Mouse (Mus musculus) neural tube, embryonic 13.5 days (tissue): Measurements from ENCODE around the gene Tmem100. TPM values are rescaled to one million over a fixed set of nuclear protein-coding genes. Genes with fewer than 3 reads are reported as not detected.

Experiments used
- ATAC-seq: fragments of 200-750 bp; cut with Nextera tagmentation; 2 replicates; pipeline ENCODE4 v1.8.0; 2017; ENCODE audit warnings: low read depth, mild to moderate bottlenecking, moderate TSS enrichment, moderate library complexity
- H3K27ac ChIP-seq: fragments of 300-500 bp; sonication (generic); replicated peaks from 2 replicates; pipeline ENCODE4 v1.5.1; 2015; ENCODE audit warnings: moderate library complexity, mild to moderate bottlenecking, inconsistent platforms
- H3K27me3 ChIP-seq: fragments of 300-500 bp; sonication (generic); 2 replicates; pipeline ENCODE4 v1.6.1; 2015; ENCODE audit warnings: mild to moderate bottlenecking, inconsistent platforms
- H3K36me3 ChIP-seq: fragments of 300-500 bp; sonication (generic); 2 replicates; pipeline ENCODE4 v1.6.1; 2015; ENCODE audit warnings: mild to moderate bottlenecking, inconsistent platforms
- H3K4me1 ChIP-seq: fragments of 300-500 bp; sonication (generic); replicated peaks from 2 replicates; pipeline ENCODE4 v1.6.1; 2015; ENCODE audit warnings: inconsistent platforms
- H3K4me2 ChIP-seq: fragments of 300-500 bp; sonication (generic); 2 replicates; pipeline ENCODE4 v1.6.1; 2015; ENCODE audit warnings: inconsistent platforms, mild to moderate bottlenecking, moderate library complexity
- H3K4me3 ChIP-seq: fragments of 300-500 bp; sonication (generic); 2 replicates; pipeline ENCODE4 v1.5.1; 2015; ENCODE audit warnings: mild to moderate bottlenecking, inconsistent platforms
- H3K9ac ChIP-seq: fragments of 300-500 bp; sonication (generic); 2 replicates; pipeline ENCODE4 v1.6.1; 2015; ENCODE audit warnings: moderate library complexity, mild to moderate bottlenecking, inconsistent platforms
- H3K9me3 ChIP-seq: fragments of 300-500 bp; sonication (generic); 2 replicates; pipeline ENCODE4 v1.6.1; 2016; ENCODE audit warnings: inconsistent platforms
- WGBS: fragments of 180-500 bp; shearing (Covaris S2); methylation state at CpG from one replicate; pipeline ENCODE4 v1.1.7; 2015; 5-methylcytosine and 5-hydroxymethylcytosine counted together
- polyA plus RNA-seq: library from polyadenylated mRNA; unstranded; fragments of >200 nt; fragmentation: Nextera tagmentation; extraction: Ambion mirVana; gene quantifications from 2 replicates; pipeline ENCODE4 v1.2.1, GENCODE M21; 2015

Gene Tmem100
- polyA plus RNA-seq, 1 experiment from 2014 or later = 18.2 TPM

DNA sequence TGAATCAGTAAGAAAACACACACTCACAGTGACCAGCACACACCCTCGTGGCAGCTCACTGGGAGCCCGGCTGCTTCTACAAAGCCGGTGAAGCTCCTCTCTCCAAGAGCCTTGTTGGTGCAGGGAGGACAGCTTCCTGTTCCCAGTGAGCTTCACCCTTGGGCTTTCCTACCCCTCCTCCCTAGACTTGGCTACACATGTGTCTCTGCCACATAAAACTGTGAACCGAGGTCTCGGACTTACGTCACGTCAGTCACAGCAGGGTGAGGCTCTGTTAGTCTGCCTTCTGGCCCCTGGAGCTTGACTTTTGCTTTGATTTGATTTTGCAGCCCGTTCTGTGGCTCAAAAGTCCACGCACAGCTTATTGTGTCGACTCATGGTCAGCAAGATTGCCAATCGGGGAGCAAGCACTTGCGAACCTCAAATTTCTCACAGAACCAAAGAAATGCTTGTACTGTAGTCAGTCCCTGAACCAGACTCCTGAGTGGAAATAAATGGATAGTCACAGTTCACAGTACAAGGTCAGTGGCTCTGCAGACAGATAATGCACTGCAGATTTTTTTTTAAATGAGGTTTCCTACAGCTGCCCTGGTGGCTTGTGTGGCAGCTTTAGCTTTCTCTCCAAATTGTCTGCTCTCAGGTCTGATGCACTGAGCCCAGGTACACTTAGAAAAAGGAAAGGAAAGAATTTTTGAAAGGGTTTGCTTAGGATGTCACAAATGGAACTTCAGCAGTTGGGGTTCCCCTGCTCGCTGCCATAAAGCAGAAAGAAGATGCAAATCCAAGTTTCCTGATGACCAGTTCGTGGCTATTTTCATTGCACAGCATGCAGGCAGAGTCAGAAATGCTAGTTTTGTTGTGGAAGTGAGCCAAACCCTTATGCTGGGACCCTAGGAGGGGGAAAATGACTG, 4.0 kb upstream of the Tmem100 start:
- H3K4me3 ChIP-seq = no peak overlapping the region
- H3K36me3 ChIP-seq = no peaks in the 10 kb centered on the region
- ATAC-seq = no peak
- H3K4me1 ChIP-seq = peaks cover 22% of the 10 kb centered on the region
- no peak overlapping the region for H3K4me2 ChIP-seq
- no peak overlapping the region for H3K9ac ChIP-seq
- no peaks in the 10 kb centered on the region for H3K9me3 ChIP-seq
- H3K27ac ChIP-seq = no peak overlapping the region
- peaks cover 23% of the 10 kb centered on the region for H3K27me3 ChIP-seq
- WGBS = 61% methylated on average over 14 of the region's 14 CpGs

DNA sequence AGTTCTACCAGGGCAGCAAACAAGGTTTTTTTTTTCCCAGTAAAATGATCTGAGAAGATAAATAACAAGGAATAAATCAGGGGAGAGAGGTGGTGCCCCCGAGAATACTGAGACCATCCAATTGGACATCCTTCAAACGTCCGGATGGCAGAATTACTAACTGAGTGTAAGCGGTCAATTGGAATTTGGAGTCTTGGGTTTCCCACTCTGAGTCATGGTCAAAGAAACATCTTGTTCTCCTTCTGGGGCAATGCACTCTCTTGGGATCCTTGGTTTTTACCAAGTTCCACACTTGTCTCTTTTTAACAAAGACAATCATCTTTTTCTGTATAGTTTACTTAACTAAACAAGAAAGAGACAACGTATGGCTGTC, 3.4 kb upstream of the Tmem100 start:
- H3K4me3 ChIP-seq = no peak overlapping the region
- H3K27ac ChIP-seq = no peak overlapping the region
- H3K4me1 ChIP-seq = peaks cover 28% of the 10 kb centered on the region
- peaks cover 29% of the 10 kb centered on the region for H3K27me3 ChIP-seq
- WGBS = 60% methylated on average over 5 of the region's 5 CpGs
- H3K9ac ChIP-seq = no peak overlapping the region
- no peak for ATAC-seq
- H3K9me3 ChIP-seq = no peaks in the 10 kb centered on the region
- H3K36me3 ChIP-seq = no peaks in the 10 kb centered on the region
- H3K4me2 ChIP-seq = no peak overlapping the region

DNA sequence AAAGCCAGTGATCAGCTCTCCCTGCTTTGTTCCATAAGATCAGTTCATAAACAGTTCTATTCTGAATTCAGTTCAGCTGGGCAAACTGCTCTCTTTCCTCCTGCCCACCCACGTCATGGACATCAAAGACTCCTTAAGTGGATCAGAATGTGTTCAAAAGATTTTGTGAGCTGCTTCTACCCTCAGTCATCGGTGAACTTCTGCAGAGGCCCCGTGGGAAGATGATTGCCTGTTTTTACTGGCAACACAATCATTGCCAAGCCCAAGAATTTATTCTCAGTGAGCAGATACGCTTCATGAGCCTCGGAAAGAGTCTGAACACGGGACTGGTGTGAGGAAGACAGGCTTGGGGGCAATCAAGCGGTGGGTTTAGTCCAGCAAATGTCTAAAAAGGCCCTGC, 2.9 kb upstream of the Tmem100 start:
- no peak for ATAC-seq
- WGBS = 64% methylated on average over 7 of the region's 7 CpGs

DNA sequence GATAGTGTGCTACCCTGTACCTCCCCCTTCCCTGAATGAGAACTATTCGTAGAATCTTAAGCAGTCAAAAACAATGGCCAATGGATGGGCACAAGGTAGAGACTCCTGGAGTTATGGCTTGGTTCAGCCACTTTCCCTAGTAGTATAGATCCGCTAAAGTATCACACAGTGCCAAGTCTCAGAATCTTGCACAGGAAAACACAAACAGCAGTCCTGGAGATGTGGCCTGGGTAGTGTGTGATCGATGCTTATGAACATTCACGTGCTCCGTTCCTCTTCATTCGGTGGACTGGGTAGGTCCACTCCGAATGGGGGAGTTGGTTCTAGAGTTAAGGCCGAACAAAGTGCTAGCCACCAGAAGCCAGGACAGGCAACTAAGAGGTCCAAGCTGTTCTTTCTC, 1.4 kb upstream of the Tmem100 start:
- Histone ChIP-seq H3K36me3 (no peaks in the 10 kb centered on the region), H3K27ac (no peak overlapping the region), H3K27me3 (peaks cover 40% of the 10 kb centered on the region), H3K4me3 (no peak overlapping the region), H3K4me1 (peaks cover 40% of the 10 kb centered on the region), H3K9ac (no peak overlapping the region), H3K4me2 (no peak overlapping the region), H3K9me3 (no peaks in the 10 kb centered on the region)
- 91% methylated on average over 8 of the region's 8 CpGs for WGBS
- no peak for ATAC-seq

More for the DNA sequence above, 2.9 kb upstream of the Tmem100 start:
- Histone ChIP-seq H3K4me3 (no peak overlapping the region), H3K4me2 (no peak overlapping the region), H3K9me3 (no peaks in the 10 kb centered on the region), H3K27me3 (peaks cover 33% of the 10 kb centered on the region), H3K9ac (no peak overlapping the region), H3K4me1 (peaks cover 29% of the 10 kb centered on the region), H3K27ac (no peak overlapping the region), H3K36me3 (no peaks in the 10 kb centered on the region)

DNA sequence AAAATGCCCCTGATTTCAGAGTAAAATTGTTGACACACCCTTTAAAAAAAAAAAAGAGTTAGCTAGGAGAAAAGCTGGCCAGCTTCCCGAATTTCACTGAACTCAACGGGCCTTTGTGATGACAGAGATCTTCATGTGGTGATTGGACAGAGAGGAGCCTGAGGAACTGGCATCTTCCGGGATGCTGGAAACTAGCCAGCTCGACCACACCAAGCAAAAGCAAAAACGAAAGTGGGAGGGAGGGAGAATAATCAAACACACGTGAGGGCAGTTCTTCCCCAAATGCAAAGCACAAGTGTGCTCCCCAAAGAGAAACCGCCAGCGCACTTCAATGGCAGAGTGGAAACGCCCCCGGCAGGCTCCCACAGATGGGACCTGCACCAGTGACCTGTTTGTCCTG, 794 bp upstream of the Tmem100 start:
- Histone ChIP-seq H3K4me1 (peaks cover 40% of the 10 kb centered on the region), H3K9me3 (no peaks in the 10 kb centered on the region), H3K36me3 (no peaks in the 10 kb centered on the region), H3K27ac (no peak overlapping the region), H3K4me2 (peak overlapping the region; percentile 51), H3K27me3 (peaks cover 40% of the 10 kb centered on the region), H3K9ac (no peak overlapping the region), H3K4me3 (no peak overlapping the region; the same call in 1 of the 2 replicates)
- no peak for ATAC-seq
- WGBS = 38% methylated on average over 10 of the region's 10 CpGs

DNA sequence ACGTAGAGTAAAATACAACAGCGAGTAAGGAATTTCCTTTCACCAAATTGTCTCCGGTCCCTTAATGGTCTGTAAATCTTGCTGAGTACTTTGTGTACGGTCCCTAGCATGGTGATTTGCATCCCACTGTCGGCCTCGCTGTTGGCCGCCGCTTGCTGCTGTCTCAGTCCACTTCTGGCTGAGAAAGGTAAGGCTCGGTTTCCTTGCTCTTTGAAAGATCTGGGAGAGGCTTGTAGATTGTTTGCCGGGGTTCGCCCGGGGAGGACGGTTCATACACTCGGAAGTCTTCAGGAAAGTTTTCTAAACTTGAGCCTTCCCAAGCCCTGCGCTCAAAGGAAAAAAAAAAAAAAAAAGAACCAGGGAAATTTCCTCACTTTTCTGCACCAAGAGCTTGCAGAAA, 409 bp downstream of the Tmem100 start:
- Histone ChIP-seq H3K27ac (no peak overlapping the region), H3K4me1 (peaks cover 40% of the 10 kb centered on the region), H3K4me2 (peak overlapping the region; percentile 51), H3K9ac (peak overlapping the region; percentile 53), H3K9me3 (no peaks in the 10 kb centered on the region), H3K36me3 (peaks cover 2% of the 10 kb centered on the region; the same call in 1 of the 2 replicates), H3K27me3 (peaks cover 40% of the 10 kb centered on the region), H3K4me3 (peak overlapping the region; percentile 32)
- ATAC-seq = no peak
- under 1% methylated on average over 15 of the region's 15 CpGs for WGBS

DNA sequence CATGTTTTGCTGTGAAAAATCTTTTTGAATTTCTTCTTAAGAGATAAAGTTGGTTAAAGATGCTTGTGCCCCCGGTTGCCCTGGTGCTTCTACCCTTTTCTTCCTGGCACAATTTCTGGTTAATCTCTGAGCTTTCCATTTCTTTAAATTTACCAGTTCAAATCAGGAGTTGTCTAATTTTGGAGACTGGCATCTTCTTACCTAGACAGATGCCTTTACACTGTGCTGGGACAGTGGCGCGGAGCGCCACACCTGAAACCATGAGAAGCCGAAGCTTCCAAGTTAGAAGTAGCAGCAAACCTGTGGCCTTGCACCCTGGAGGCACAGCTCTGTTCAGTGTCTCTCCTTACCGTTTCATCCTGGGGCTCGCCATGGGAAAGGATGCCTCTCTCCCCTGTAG, 928 bp downstream of the Tmem100 start:
- Histone ChIP-seq H3K9ac (peak overlapping the region; percentile 53), H3K4me2 (peak overlapping the region; percentile 51), H3K4me1 (peaks cover 36% of the 10 kb centered on the region), H3K9me3 (no peaks in the 10 kb centered on the region), H3K27me3 (peaks cover 36% of the 10 kb centered on the region), H3K27ac (no peak overlapping the region), H3K4me3 (peak overlapping the region; percentile 32), H3K36me3 (peaks cover 4% of the 10 kb centered on the region; the same call in 1 of the 2 replicates)
- 30% methylated on average over 7 of the region's 7 CpGs for WGBS
- ATAC-seq = no peak

DNA sequence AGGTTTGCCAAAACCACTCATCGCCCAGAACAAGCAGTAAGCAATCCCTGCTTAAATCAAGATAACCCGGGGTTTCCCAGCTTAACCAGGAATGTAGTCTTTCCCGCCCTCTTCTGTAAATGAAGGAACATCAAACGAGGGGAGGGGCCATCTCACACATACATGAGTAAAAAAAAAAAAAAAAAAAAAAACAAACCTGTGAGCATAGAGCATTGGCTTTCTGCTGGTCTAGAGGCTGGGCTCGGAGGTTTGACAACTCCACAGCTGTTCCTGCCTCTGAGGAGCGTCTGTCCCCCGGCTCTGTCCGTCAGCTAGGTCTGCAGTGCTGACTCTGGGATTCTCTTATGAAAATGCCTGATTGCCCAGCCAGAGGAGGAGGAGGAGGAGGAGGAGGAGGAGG, 2.7 kb downstream of the Tmem100 start:
- Histone ChIP-seq H3K4me1 (peaks cover 36% of the 10 kb centered on the region), H3K9ac (peak overlapping the region; percentile 56), H3K27me3 (peaks cover 33% of the 10 kb centered on the region), H3K36me3 (peaks cover 6% of the 10 kb centered on the region; the same call in 1 of the 2 replicates), H3K9me3 (peaks cover 4% of the 10 kb centered on the region; the same call in 1 of the 2 replicates), H3K27ac (no peak overlapping the region), H3K4me2 (peak overlapping the region; percentile 51), H3K4me3 (peak overlapping the region; percentile 14)
- 23% methylated on average over 8 of the region's 8 CpGs for WGBS
- no peak for ATAC-seq

DNA sequence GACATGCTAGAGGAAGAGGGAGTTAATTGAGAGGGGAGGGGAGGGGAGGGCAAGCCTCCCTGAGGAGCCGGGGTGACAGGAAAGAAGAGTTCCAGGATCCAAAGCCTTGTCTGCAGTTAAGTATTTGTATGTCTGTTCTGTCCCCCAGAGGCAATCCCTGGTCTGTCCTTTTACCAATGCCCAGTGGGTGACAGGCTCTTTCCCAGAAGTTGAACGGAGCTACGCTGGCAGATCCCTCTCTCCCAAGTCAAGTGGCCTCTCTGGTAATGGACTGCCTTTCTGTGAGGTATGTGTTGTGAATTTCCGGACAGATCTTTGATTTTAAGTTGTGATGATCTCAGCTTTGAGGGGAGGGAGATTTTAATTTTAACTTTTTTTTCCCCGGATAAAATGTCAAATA, 3.3 kb downstream of the Tmem100 start:
- H3K4me3 ChIP-seq = peak overlapping the region; percentile 14
- peak overlapping the region; percentile 51 for H3K4me2 ChIP-seq
- 45% methylated on average over 5 of the region's 5 CpGs for WGBS
- ATAC-seq = no peak
- no peak overlapping the region for H3K27ac ChIP-seq
- peaks cover 36% of the 10 kb centered on the region for H3K4me1 ChIP-seq
- peaks cover 6% of the 10 kb centered on the region; the same call in 1 of the 2 replicates for H3K36me3 ChIP-seq
- peaks cover 4% of the 10 kb centered on the region; the same call in 1 of the 2 replicates for H3K9me3 ChIP-seq
- H3K27me3 ChIP-seq = peaks cover 33% of the 10 kb centered on the region
- peak overlapping the region; percentile 56; the same call in 1 of the 2 replicates for H3K9ac ChIP-seq

DNA sequence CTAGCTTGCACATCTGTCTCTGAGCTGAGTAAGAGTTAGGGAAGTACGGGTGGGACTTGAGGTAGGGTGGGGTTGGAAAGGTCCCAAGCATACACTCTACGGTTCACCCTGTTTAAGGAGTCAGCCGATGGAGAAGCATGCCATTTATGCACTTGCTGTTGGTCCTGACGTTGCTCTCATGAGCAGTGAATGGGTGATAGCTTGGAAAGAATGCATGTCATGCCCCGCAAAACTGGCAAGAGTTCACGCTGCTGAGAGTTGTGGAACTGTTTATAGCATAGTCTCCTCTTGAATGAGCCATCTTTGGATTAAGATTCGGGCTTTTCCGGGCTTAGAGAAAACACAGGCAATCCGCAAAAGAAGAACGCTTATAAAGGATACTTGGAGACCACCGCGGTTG, 4.5 kb downstream of the Tmem100 start:
- Histone ChIP-seq H3K4me2 (no peak overlapping the region), H3K9me3 (peaks cover 4% of the 10 kb centered on the region; the same call in 1 of the 2 replicates), H3K27ac (no peak overlapping the region), H3K27me3 (peaks cover 28% of the 10 kb centered on the region), H3K9ac (no peak overlapping the region), H3K4me1 (peaks cover 31% of the 10 kb centered on the region), H3K36me3 (peaks cover 6% of the 10 kb centered on the region; the same call in 1 of the 2 replicates), H3K4me3 (no peak overlapping the region)
- WGBS = 90% methylated on average over 12 of the region's 12 CpGs
- no peak for ATAC-seq

DNA sequence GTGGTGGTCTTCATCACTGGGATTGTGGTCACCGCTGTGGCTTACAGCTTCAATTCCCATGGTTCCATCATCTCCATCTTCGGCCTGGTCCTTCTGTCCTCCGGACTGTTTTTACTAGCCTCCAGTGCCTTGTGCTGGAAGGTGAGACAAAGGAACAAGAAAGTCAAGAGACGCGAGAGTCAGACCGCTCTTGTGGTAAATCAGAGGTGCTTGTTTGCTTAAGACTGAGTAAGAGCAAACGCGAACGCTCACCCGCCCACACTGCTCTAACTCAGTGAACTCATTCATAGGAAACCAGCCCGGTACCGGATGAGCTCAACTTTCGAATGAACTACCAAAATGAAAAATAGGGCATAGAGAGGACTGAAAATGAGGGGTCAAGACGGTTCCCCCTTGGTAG, 5.4 kb downstream of the Tmem100 start:
- Histone ChIP-seq H3K9ac (no peak overlapping the region), H3K4me1 (peaks cover 24% of the 10 kb centered on the region), H3K27ac (no peak overlapping the region), H3K9me3 (peaks cover 4% of the 10 kb centered on the region; the same call in 1 of the 2 replicates), H3K36me3 (peaks cover 6% of the 10 kb centered on the region; the same call in 1 of the 2 replicates), H3K4me2 (no peak overlapping the region), H3K27me3 (peaks cover 22% of the 10 kb centered on the region), H3K4me3 (no peak overlapping the region)
- 83% methylated on average over 14 of the region's 14 CpGs for WGBS
- ATAC-seq = no peak

DNA sequence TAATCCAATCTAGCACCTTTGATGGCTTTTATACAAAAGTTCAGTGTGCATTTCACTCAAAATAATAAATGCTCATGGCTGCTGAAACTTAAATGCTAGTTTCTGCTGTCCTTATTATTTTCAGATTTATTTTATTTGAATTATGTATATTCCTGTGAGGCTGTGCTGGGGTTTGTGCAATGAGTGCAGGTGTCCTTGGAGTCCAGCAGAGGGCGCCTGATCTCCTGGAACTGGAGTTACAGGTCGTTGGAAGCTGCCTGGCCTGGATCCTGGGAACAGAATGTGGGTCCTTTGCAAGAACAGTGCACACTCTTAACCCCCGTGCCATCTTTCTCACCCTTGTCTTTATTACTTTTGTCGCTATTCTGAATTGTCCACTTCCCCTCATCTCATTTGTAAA, 6.3 kb downstream of the Tmem100 start:
- Histone ChIP-seq H3K4me2 (no peak overlapping the region), H3K4me3 (no peak overlapping the region), H3K9ac (no peak overlapping the region), H3K9me3 (peaks cover 4% of the 10 kb centered on the region; the same call in 1 of the 2 replicates), H3K4me1 (peaks cover 15% of the 10 kb centered on the region), H3K27me3 (peaks cover 15% of the 10 kb centered on the region), H3K27ac (no peak overlapping the region), H3K36me3 (peaks cover 6% of the 10 kb centered on the region; the same call in 1 of the 2 replicates)
- ATAC-seq = no peak
- WGBS = 93% methylated on average over 4 of the region's 4 CpGs
